Mouse (Mus musculus) kidney, adult 2 months (tissue): Measurements from ENCODE around the gene Eif1b. TPM values are rescaled to one million over a fixed set of nuclear protein-coding genes. Genes with fewer than 3 reads are reported as not detected.
A peak's percentile ranks its signal among the peaks of the same experiment; 100 is the strongest.

Experiments
- DNase-seq: peaks from one replicate; pipeline ENCODE4 v3.0.0; 2021
- H3K27ac ChIP-seq: fragments of 200-500 bp; 2 replicates; pipeline ENCODE4 v1.5.1; 2012; ENCODE audit warnings: low read depth, low read length, control low read depth, inconsistent platforms; ENCODE audit not compliant: insufficient read depth
- H3K27me3 ChIP-seq: fragments of 200-500 bp; replicated peaks from 2 replicates; pipeline ENCODE4 v1.6.1; 2012; ENCODE audit warnings: mild to moderate bottlenecking, moderate library complexity, low read length, inconsistent platforms; ENCODE audit not compliant: control insufficient read depth, insufficient read depth
- H3K36me3 ChIP-seq: fragments of 200-500 bp; 2 replicates; pipeline ENCODE4 v1.6.1; 2012; ENCODE audit warnings: mild to moderate bottlenecking, moderate library complexity, low read length, inconsistent platforms; ENCODE audit not compliant: control insufficient read depth, insufficient read depth
- H3K4me1 ChIP-seq: fragments of 200-500 bp; 2 replicates; pipeline ENCODE4 v1.6.1; 2011; ENCODE audit warnings: low read length; ENCODE audit not compliant: control insufficient read depth, insufficient read depth
- H3K4me3 ChIP-seq: fragments of 200-500 bp; 2 replicates; pipeline ENCODE4 v1.5.1; 2011; ENCODE audit warnings: mild to moderate bottlenecking, low read depth, low read length, control low read depth; ENCODE audit not compliant: insufficient read depth
- CTCF ChIP-seq: fragments of 200-500 bp; conservative IDR thresholded peaks from 2 replicates; pipeline ENCODE4 v1.5.1; 2011; ENCODE audit warnings: low read depth, mild to moderate bottlenecking, control low read depth, low read length, moderate library complexity, mixed read lengths; ENCODE audit not compliant: insufficient read depth, insufficient read length
- POLR2A ChIP-seq: fragments of 200-500 bp; IDR thresholded peaks from one replicate; pipeline ENCODE4 v1.6.1; 2011; ENCODE audit warnings: low read depth, low read length, control low read depth
- WGBS: fragments of 180-500 bp; shearing (Covaris S2); methylation state at CpG from one replicate; pipeline ENCODE4 v1.1.7; 2018; 5-methylcytosine and 5-hydroxymethylcytosine counted together
- polyA plus RNA-seq: library from polyadenylated mRNA; depleted of rRNA; stranded (reverse); fragments of >200 nt; gene quantifications from 2 replicates; pipeline ENCODE4 v1.2.3, GENCODE M21; 2012

Eif1b gene
- polyA plus RNA-seq, 1 experiment = 40.7 TPM

- Histone ChIP-seq H3K27me3 (no peaks in the 10 kb centered on the region), H3K4me3 (no peak overlapping the region), H3K36me3 (no peaks in the 10 kb centered on the region), H3K27ac (no peak overlapping the region), H3K4me1 (no peaks in the 10 kb centered on the region)
- TF ChIP-seq POLR2A (no peak), CTCF (peak; percentile 50)
- WGBS = 39% methylated on average over 10 of the region's 10 CpGs
- DNase-seq = no peak
These were observed 9.3 kb downstream of the Eif1b start for GRCm38 (mm10) chr9:120501191-120501902.

GRCm38 (mm10) chr9:120502013-120502412, 10.0 kb downstream of the Eif1b start:
- Histone ChIP-seq H3K4me3 (no peak overlapping the region), H3K36me3 (no peaks in the 10 kb centered on the region), H3K27me3 (no peaks in the 10 kb centered on the region), H3K4me1 (no peaks in the 10 kb centered on the region), H3K27ac (no peak overlapping the region)
- WGBS = 6% methylated on average over 8 of the region's 8 CpGs
- TF ChIP-seq CTCF (peak; percentile 46), POLR2A (no peak)
- peak; percentile 78 for DNase-seq

- TF ChIP-seq POLR2A (no peak), CTCF (no peak)
- WGBS = 81% methylated on average over 2 of the region's 2 CpGs
- DNase-seq = no peak
- H3K36me3 ChIP-seq = no peaks in the 10 kb centered on the region
- no peak overlapping the region for H3K27ac ChIP-seq
- no peaks in the 10 kb centered on the region for H3K4me1 ChIP-seq
- H3K27me3 ChIP-seq = no peaks in the 10 kb centered on the region
- no peak overlapping the region for H3K4me3 ChIP-seq
These were observed 12.4 kb downstream of the Eif1b start for GRCm38 (mm10) chr9:120504423-120504822.

- 74% methylated on average over 3 of the region's 3 CpGs for WGBS
- TF ChIP-seq POLR2A = no peak
- peak; percentile 48 for TF ChIP-seq CTCF
- H3K36me3 ChIP-seq = no peaks in the 10 kb centered on the region
- no peaks in the 10 kb centered on the region for H3K27me3 ChIP-seq
- no peak overlapping the region for H3K27ac ChIP-seq
- DNase-seq = peak; percentile 31
- H3K4me3 ChIP-seq = no peak overlapping the region
- H3K4me1 ChIP-seq = no peaks in the 10 kb centered on the region
These were observed 19.7 kb downstream of the Eif1b start for GRCm38 (mm10) chr9:120511781-120512180.

GRCm38 (mm10) chr9:120516720-120517119, 24.7 kb downstream of the Eif1b start:
- TF ChIP-seq CTCF (no peak), POLR2A (no peak)
- H3K27ac ChIP-seq = no peak overlapping the region

GRCm38 (mm10) chr9:120518946-120519345, 26.9 kb downstream of the Eif1b start:
- Histone ChIP-seq H3K36me3 (no peaks in the 10 kb centered on the region), H3K27me3 (no peaks in the 10 kb centered on the region), H3K27ac (no peak overlapping the region), H3K4me1 (no peaks in the 10 kb centered on the region), H3K4me3 (no peak overlapping the region)
- no peak for DNase-seq
- WGBS = 76% methylated on average over 3 of the region's 3 CpGs
- TF ChIP-seq CTCF (no peak), POLR2A (no peak)

More at GRCm38 (mm10) chr9:120516720-120517119, 24.7 kb downstream of the Eif1b start:
- 39% methylated on average over 8 of the region's 8 CpGs for whole genome bisulfite sequencing
- no peak for DNase-seq
- no peaks in the 10 kb centered on the region for H3K4me1 ChIP-seq
- no peak overlapping the region for H3K4me3 ChIP-seq
- H3K27me3 ChIP-seq = no peaks in the 10 kb centered on the region
- H3K36me3 ChIP-seq = no peaks in the 10 kb centered on the region

GRCm38 (mm10) chr9:120519469-120520125, 27.6 kb downstream of the Eif1b start:
- 39% methylated on average over 19 of the region's 19 CpGs for WGBS
- TF ChIP-seq POLR2A (no peak), CTCF (no peak)
- no peaks in the 10 kb centered on the region for H3K36me3 ChIP-seq
- H3K27ac ChIP-seq = no peak overlapping the region
- DNase-seq = no peak
- no peaks in the 10 kb centered on the region for H3K4me1 ChIP-seq
- no peaks in the 10 kb centered on the region for H3K27me3 ChIP-seq
- H3K4me3 ChIP-seq = no peak overlapping the region
